Mouse (Mus musculus): ENCODE measurements around the gene Unc80. TPM values are rescaled to one million over a fixed set of nuclear protein-coding genes. Genes with fewer than 3 reads are reported as not detected.

The Unc80 gene
- polyA plus RNA-seq, 1 experiment: not detected

- Histone ChIP-seq H3K79me2 (ENCODE audit: control insufficient read depth, insufficient read depth) (no peaks in the 10 kb centered on the region), H3ac (ENCODE audit: control insufficient read depth, insufficient read length, low read depth) (no peak overlapping the region), H3K27me3 (ENCODE audit: control insufficient read depth, insufficient read depth, insufficient read length) (no peaks in the 10 kb centered on the region), H3K79me3 (ENCODE audit: low read depth) (no peaks in the 10 kb centered on the region), H3K4me3 (ENCODE audit: insufficient read depth, poor library complexity, severe bottlenecking) (no peak overlapping the region), H3K36me3 (ENCODE audit: control insufficient read depth, insufficient read depth) (no peaks in the 10 kb centered on the region)
- TF ChIP-seq CTCF (IDR thresholded peaks at IDR 0.05; ENCODE audit: control insufficient read depth, insufficient read depth, insufficient read length) (no peak), MYOG (IDR thresholded peaks at IDR 0.05; ENCODE audit: control insufficient read depth, extremely low read depth, insufficient read length) (no peak), CEBPB (IDR thresholded peaks at IDR 0.05; ENCODE audit: low read depth) (no peak), MYOD1 (IDR thresholded peaks at IDR 0.05; ENCODE audit: control insufficient read depth, insufficient read length, low read depth) (no peak), FOSL1 (IDR thresholded peaks at IDR 0.05; ENCODE audit: insufficient read depth, low read length, poor library complexity, severe bottlenecking) (no peak), MAX (IDR thresholded peaks at IDR 0.05) (no peak), USF1 (IDR thresholded peaks at IDR 0.05; ENCODE audit: low read depth) (no peak)
Measured at GRCm38 (mm10) chr1:66552396-66552966, 84.3 kb downstream of the Unc80 start.

DNA sequence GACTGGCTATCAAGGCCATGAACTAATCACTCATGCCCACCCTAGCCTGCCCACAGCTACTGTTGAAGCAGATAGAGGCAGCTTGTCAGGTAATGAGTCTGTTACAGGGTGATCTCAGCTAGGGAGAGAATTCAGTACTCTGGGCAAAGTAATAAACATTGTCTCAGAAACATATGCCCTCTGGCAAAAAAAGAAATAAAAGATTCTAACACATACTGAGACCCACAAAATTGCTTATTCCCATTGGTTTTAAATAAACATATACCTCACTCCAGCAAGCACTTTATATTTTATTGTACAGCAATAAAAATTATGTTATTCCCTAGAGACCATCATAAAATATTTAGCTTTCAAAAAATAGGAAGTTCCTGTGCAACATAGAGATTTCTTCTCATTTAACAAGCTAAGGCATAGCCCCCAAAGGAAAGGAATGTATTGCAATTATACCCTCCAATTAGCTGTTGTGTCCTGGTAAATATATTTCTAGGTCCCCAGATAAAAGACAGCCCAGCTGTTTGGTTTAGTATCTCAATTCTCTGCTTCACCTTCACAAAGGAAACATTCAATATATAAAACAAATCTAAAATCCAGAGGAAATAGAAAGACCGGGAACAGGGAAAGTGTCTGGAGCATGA, 93.6 kb downstream of the Unc80 start:
- TF ChIP-seq MYOG (IDR thresholded peaks at IDR 0.05; ENCODE audit: control insufficient read depth, extremely low read depth, insufficient read length) (no peak), USF1 (IDR thresholded peaks at IDR 0.05; ENCODE audit: low read depth) (no peak), MYOD1 (IDR thresholded peaks at IDR 0.05; ENCODE audit: control insufficient read depth, insufficient read length, low read depth) (no peak), CEBPB (IDR thresholded peaks at IDR 0.05; ENCODE audit: low read depth) (no peak)
- Histone ChIP-seq H3K4me3 (ENCODE audit: insufficient read depth, poor library complexity, severe bottlenecking) (no peak overlapping the region), H3K36me3 (ENCODE audit: control insufficient read depth, insufficient read depth) (no peaks in the 10 kb centered on the region), H3K79me2 (ENCODE audit: control insufficient read depth, insufficient read depth) (no peaks in the 10 kb centered on the region), H3K79me3 (ENCODE audit: low read depth) (no peaks in the 10 kb centered on the region), H3K27me3 (ENCODE audit: control insufficient read depth, insufficient read depth, insufficient read length) (no peaks in the 10 kb centered on the region), H3ac (ENCODE audit: control insufficient read depth, insufficient read length, low read depth) (no peak overlapping the region)

GRCm38 (mm10) chr1:66562332-66562731, 94.2 kb downstream of the Unc80 start:
- Histone ChIP-seq H3K4me3 (ENCODE audit: insufficient read depth, poor library complexity, severe bottlenecking) (no peak overlapping the region), H3K27me3 (ENCODE audit: control insufficient read depth, insufficient read depth, insufficient read length) (no peaks in the 10 kb centered on the region), H3ac (ENCODE audit: control insufficient read depth, insufficient read length, low read depth) (no peak overlapping the region), H3K36me3 (ENCODE audit: control insufficient read depth, insufficient read depth) (no peaks in the 10 kb centered on the region), H3K79me2 (ENCODE audit: control insufficient read depth, insufficient read depth) (no peaks in the 10 kb centered on the region), H3K79me3 (ENCODE audit: low read depth) (no peaks in the 10 kb centered on the region)
- no peak for TF ChIP-seq CTCF (IDR thresholded peaks at IDR 0.05; ENCODE audit: control insufficient read depth, insufficient read depth, insufficient read length)

DNA sequence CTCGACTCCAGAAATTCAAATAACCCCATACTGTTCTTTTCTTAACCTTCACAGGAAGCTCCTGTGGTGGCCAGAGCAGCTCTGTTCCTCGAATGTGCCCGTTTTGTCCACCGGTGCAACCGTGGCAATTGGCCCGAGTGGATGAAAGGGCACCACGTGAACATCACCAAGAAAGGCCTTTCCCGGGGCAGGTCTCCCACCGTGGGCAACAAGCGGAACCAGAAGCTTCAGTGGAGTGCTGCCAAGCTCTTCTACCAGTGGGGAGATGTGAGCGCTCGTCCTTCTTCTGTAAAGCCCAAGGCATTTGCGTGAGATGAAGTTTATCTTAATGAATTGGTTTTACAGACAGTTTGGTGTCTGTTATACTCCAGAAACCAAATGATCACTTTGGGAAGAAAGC, 101.6 kb downstream of the Unc80 start:
- H3ac ChIP-seq (ENCODE audit: control insufficient read depth, insufficient read length, low read depth): no peak overlapping the region
- TF ChIP-seq CTCF (IDR thresholded peaks at IDR 0.05; ENCODE audit: control insufficient read depth, insufficient read depth, insufficient read length) (no peak), FOSL1 (IDR thresholded peaks at IDR 0.05; ENCODE audit: insufficient read depth, low read length, poor library complexity, severe bottlenecking) (no peak), MYOG (IDR thresholded peaks at IDR 0.05; ENCODE audit: control insufficient read depth, extremely low read depth, insufficient read length) (no peak), CEBPB (IDR thresholded peaks at IDR 0.05; ENCODE audit: low read depth) (no peak), USF1 (IDR thresholded peaks at IDR 0.05; ENCODE audit: low read depth) (no peak), MYOD1 (IDR thresholded peaks at IDR 0.05; ENCODE audit: control insufficient read depth, insufficient read length, low read depth) (no peak)
- H3K4me3 ChIP-seq (ENCODE audit: insufficient read depth, poor library complexity, severe bottlenecking): no peak overlapping the region
- no peaks in the 10 kb centered on the region for H3K27me3 ChIP-seq (ENCODE audit: control insufficient read depth, insufficient read depth, insufficient read length)
- no peaks in the 10 kb centered on the region for H3K79me3 ChIP-seq (ENCODE audit: low read depth)
- H3K36me3 ChIP-seq (ENCODE audit: control insufficient read depth, insufficient read depth): no peaks in the 10 kb centered on the region
- no peaks in the 10 kb centered on the region for H3K79me2 ChIP-seq (ENCODE audit: control insufficient read depth, insufficient read depth)

GRCm38 (mm10) chr1:66597163-66597788, 129.1 kb downstream of the Unc80 start:
- H3ac ChIP-seq (ENCODE audit: control insufficient read depth, insufficient read length, low read depth): no peak overlapping the region
- TF ChIP-seq CEBPB (IDR thresholded peaks at IDR 0.05; ENCODE audit: low read depth) (no peak), MYOG (IDR thresholded peaks at IDR 0.05; ENCODE audit: control insufficient read depth, extremely low read depth, insufficient read length) (no peak), USF1 (IDR thresholded peaks at IDR 0.05; ENCODE audit: low read depth) (no peak), MYOD1 (IDR thresholded peaks at IDR 0.05; ENCODE audit: control insufficient read depth, insufficient read length, low read depth) (no peak), CTCF (IDR thresholded peaks at IDR 0.05; ENCODE audit: control insufficient read depth, insufficient read depth, insufficient read length) (no peak), FOSL1 (IDR thresholded peaks at IDR 0.05; ENCODE audit: insufficient read depth, low read length, poor library complexity, severe bottlenecking) (no peak)
- H3K79me3 ChIP-seq (ENCODE audit: low read depth): no peaks in the 10 kb centered on the region
- no peak overlapping the region for H3K4me3 ChIP-seq (ENCODE audit: insufficient read depth, poor library complexity, severe bottlenecking)
- H3K79me2 ChIP-seq (ENCODE audit: control insufficient read depth, insufficient read depth): no peaks in the 10 kb centered on the region
- H3K36me3 ChIP-seq (ENCODE audit: control insufficient read depth, insufficient read depth): no peaks in the 10 kb centered on the region
- H3K27me3 ChIP-seq (ENCODE audit: control insufficient read depth, insufficient read depth, insufficient read length): no peaks in the 10 kb centered on the region

- Histone ChIP-seq H3K27me3 (ENCODE audit: control insufficient read depth, insufficient read depth, insufficient read length) (peaks cover 6% of the 10 kb centered on the region), H3ac (ENCODE audit: control insufficient read depth, insufficient read length, low read depth) (no peak overlapping the region)
Measured at GRCm38 (mm10) chr1:66608304-66608703, 140.1 kb downstream of the Unc80 start.

More at GRCm38 (mm10) chr1:66608304-66608703, 140.1 kb downstream of the Unc80 start:
- Histone ChIP-seq H3K79me3 (ENCODE audit: low read depth) (no peaks in the 10 kb centered on the region), H3K79me2 (ENCODE audit: control insufficient read depth, insufficient read depth) (no peaks in the 10 kb centered on the region), H3K4me3 (ENCODE audit: insufficient read depth, poor library complexity, severe bottlenecking) (no peak overlapping the region), H3K36me3 (ENCODE audit: control insufficient read depth, insufficient read depth) (no peaks in the 10 kb centered on the region)
- TF ChIP-seq CEBPB (IDR thresholded peaks at IDR 0.05; ENCODE audit: low read depth) (no peak), CTCF (IDR thresholded peaks at IDR 0.05; ENCODE audit: control insufficient read depth, insufficient read depth, insufficient read length) (no peak), MYOG (IDR thresholded peaks at IDR 0.05; ENCODE audit: control insufficient read depth, extremely low read depth, insufficient read length) (no peak), FOSL1 (IDR thresholded peaks at IDR 0.05; ENCODE audit: insufficient read depth, low read length, poor library complexity, severe bottlenecking) (no peak), USF1 (IDR thresholded peaks at IDR 0.05; ENCODE audit: low read depth) (no peak), MAX (IDR thresholded peaks at IDR 0.05) (no peak), MYOD1 (IDR thresholded peaks at IDR 0.05; ENCODE audit: control insufficient read depth, insufficient read length, low read depth) (no peak)
